Mouse (Mus musculus): Measurements from ENCODE around the gene Neurog1.

GRCm38 (mm10) chr13:56265661-56266060 lies 13.7 kb upstream of the Neurog1 start:
- TF ChIP-seq CTCF (IDR thresholded peaks at IDR 0.05; ENCODE audit: borderline replicate concordance, control insufficient read depth, extremely low read depth, insufficient read depth, low read length, poor library complexity) (no peak), POLR2A (IDR thresholded peaks at IDR 0.05; ENCODE audit: control insufficient read depth, extremely low read depth, insufficient read depth, low read length, poor library complexity) (no peak)

Measured in thymus, adult 2 months (tissue).